Mouse (Mus musculus): ENCODE results near the gene Ccnt1.

DNA sequence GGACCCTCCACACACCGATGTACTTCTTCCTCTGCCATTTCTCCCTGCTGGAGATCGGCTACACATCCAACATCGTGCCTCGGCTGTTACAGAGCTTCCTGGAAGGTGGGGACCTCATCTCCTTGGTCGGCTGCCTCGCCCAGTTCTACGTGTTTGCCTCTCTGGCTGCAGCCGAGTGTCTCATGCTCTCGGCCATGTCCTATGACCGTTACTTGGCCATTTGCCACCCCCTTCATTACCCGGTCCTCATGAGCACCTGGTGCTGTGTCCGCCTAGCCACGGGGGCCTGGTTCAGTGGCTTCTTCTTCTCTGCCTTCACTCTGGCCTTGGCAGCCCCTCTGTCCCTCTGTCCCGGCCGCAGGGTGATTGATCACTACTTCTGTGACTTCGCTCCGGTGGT, 73.1 kb downstream of the Ccnt1 start:
- TF ChIP-seq CTCF (IDR thresholded peaks at IDR 0.05; ENCODE audit: extremely low read depth, insufficient read length, insufficient replicate concordance, low read depth, low read length) (no peak), POLR2A (IDR thresholded peaks at IDR 0.05; ENCODE audit: low read depth, low read length) (no peak)

All from small intestine, adult 2 months (tissue).